Mouse (Mus musculus) erythroblast, embryonic 14.5 days (primary cell): Measurements from ENCODE around the gene Trip11. TPM values are rescaled to one million over a fixed set of nuclear protein-coding genes. Genes with fewer than 3 reads are reported as not detected.

Experiments
- H3K27me3 ChIP-seq: 2 replicates; pipeline ENCODE4 v1.6.1; 2012; ENCODE audit warnings: inconsistent platforms; ENCODE audit not compliant: control insufficient read depth
- H3K36me3 ChIP-seq: 2 replicates; pipeline ENCODE4 v1.6.1; 2012; ENCODE audit warnings: mild to moderate bottlenecking, inconsistent platforms; ENCODE audit not compliant: control insufficient read depth
- H3K4me1 ChIP-seq: 2 replicates; pipeline ENCODE4 v1.6.1; 2012; ENCODE audit warnings: inconsistent platforms; ENCODE audit not compliant: control insufficient read depth
- H3K4me3 ChIP-seq: replicated peaks from 2 replicates; pipeline ENCODE3; 2012; ENCODE audit warnings: moderate library complexity, mild to moderate bottlenecking, inconsistent platforms
- H3K9me3 ChIP-seq: 2 replicates; pipeline ENCODE4 v1.6.1; 2012; ENCODE audit warnings: low read length, inconsistent platforms, mixed read lengths; ENCODE audit not compliant: control insufficient read depth
- GATA1 ChIP-seq: IDR thresholded peaks from 2 replicates; pipeline ENCODE4 v1.6.1; 2012; ENCODE audit warnings: low read length, inconsistent platforms, mixed read lengths
- TAL1 ChIP-seq: IDR thresholded peaks from 3 replicates; pipeline ENCODE4 v1.6.1; 2012; ENCODE audit warnings: low read length, inconsistent platforms, mixed read lengths
- polyA plus RNA-seq: library from polyadenylated mRNA; stranded (reverse); fragments of >175 nt; gene quantifications from 2 replicates; pipeline ENCODE4 v1.2.3, GENCODE M21; 2012

Gene Trip11
- polyA plus RNA-seq, 1 experiment = 0.03 TPM

- no peaks in the 10 kb centered on the region for H3K27me3 ChIP-seq
- no peak overlapping the region for H3K4me3 ChIP-seq
- H3K4me1 ChIP-seq = no peaks in the 10 kb centered on the region
- TF ChIP-seq GATA1 = no peak
- no peak for TF ChIP-seq TAL1
- H3K9me3 ChIP-seq = no peaks in the 10 kb centered on the region
- H3K36me3 ChIP-seq = peaks cover 58% of the 10 kb centered on the region
Measured at GRCm38 (mm10) chr12:101876374-101876773, 36.7 kb downstream of the Trip11 start.

GRCm38 (mm10) chr12:101875107-101875506, 38.0 kb downstream of the Trip11 start:
- Histone ChIP-seq H3K36me3 (peaks cover 53% of the 10 kb centered on the region), H3K27me3 (no peaks in the 10 kb centered on the region), H3K4me3 (no peak overlapping the region), H3K4me1 (no peaks in the 10 kb centered on the region), H3K9me3 (no peaks in the 10 kb centered on the region)
- no peak for TF ChIP-seq TAL1
- no peak for TF ChIP-seq GATA1

- no peaks in the 10 kb centered on the region for H3K27me3 ChIP-seq
- peaks cover 40% of the 10 kb centered on the region for H3K36me3 ChIP-seq
- H3K4me3 ChIP-seq = no peak overlapping the region
- TF ChIP-seq TAL1 (no peak), GATA1 (no peak)
- no peaks in the 10 kb centered on the region for H3K4me1 ChIP-seq
- no peaks in the 10 kb centered on the region for H3K9me3 ChIP-seq
Measured at GRCm38 (mm10) chr12:101862286-101862964, 50.6 kb downstream of the Trip11 start.

GRCm38 (mm10) chr12:101860256-101860655, 52.8 kb downstream of the Trip11 start:
- no peak for TF ChIP-seq GATA1
- no peak for TF ChIP-seq TAL1
- no peaks in the 10 kb centered on the region for H3K4me1 ChIP-seq
- peaks cover 39% of the 10 kb centered on the region for H3K36me3 ChIP-seq
- H3K4me3 ChIP-seq = no peak overlapping the region
- no peaks in the 10 kb centered on the region for H3K27me3 ChIP-seq
- H3K9me3 ChIP-seq = no peaks in the 10 kb centered on the region

- Histone ChIP-seq H3K4me1 (no peaks in the 10 kb centered on the region), H3K9me3 (no peaks in the 10 kb centered on the region), H3K27me3 (no peaks in the 10 kb centered on the region), H3K4me3 (no peak overlapping the region), H3K36me3 (peaks cover 42% of the 10 kb centered on the region)
- TF ChIP-seq TAL1 (no peak), GATA1 (no peak)
Measured at GRCm38 (mm10) chr12:101858011-101858410, 55.1 kb downstream of the Trip11 start.

GRCm38 (mm10) chr12:101854336-101854735, 58.7 kb downstream of the Trip11 start:
- peaks cover 20% of the 10 kb centered on the region for H3K36me3 ChIP-seq
- no peaks in the 10 kb centered on the region for H3K9me3 ChIP-seq
- TF ChIP-seq TAL1 = no peak
- TF ChIP-seq GATA1 = no peak
- H3K4me3 ChIP-seq = no peak overlapping the region
- H3K4me1 ChIP-seq = no peaks in the 10 kb centered on the region
- H3K27me3 ChIP-seq = no peaks in the 10 kb centered on the region

GRCm38 (mm10) chr12:101851846-101852564, 61.1 kb downstream of the Trip11 start:
- Histone ChIP-seq H3K27me3 (no peaks in the 10 kb centered on the region), H3K4me1 (no peaks in the 10 kb centered on the region), H3K36me3 (peaks cover 15% of the 10 kb centered on the region), H3K9me3 (no peaks in the 10 kb centered on the region), H3K4me3 (no peak overlapping the region)
- no peak for TF ChIP-seq GATA1
- no peak for TF ChIP-seq TAL1

- TF ChIP-seq GATA1 = no peak
- TF ChIP-seq TAL1 = no peak
- Histone ChIP-seq H3K4me1 (no peaks in the 10 kb centered on the region), H3K4me3 (no peak overlapping the region), H3K9me3 (no peaks in the 10 kb centered on the region), H3K27me3 (no peaks in the 10 kb centered on the region), H3K36me3 (peaks cover 13% of the 10 kb centered on the region)
Measured at GRCm38 (mm10) chr12:101851314-101851713, 61.8 kb downstream of the Trip11 start.

GRCm38 (mm10) chr12:101836546-101837274, 76.4 kb downstream of the Trip11 start:
- H3K4me3 ChIP-seq = no peak overlapping the region
- no peaks in the 10 kb centered on the region for H3K27me3 ChIP-seq
- no peaks in the 10 kb centered on the region for H3K4me1 ChIP-seq
- H3K9me3 ChIP-seq = no peaks in the 10 kb centered on the region
- H3K36me3 ChIP-seq = peaks cover 42% of the 10 kb centered on the region
- TF ChIP-seq TAL1 (no peak), GATA1 (no peak)
